Mouse (Mus musculus) embryonic facial prominence, embryonic 11.5 days (tissue): Measurements from ENCODE around the gene Znrd1. TPM values are rescaled to one million over a fixed set of nuclear protein-coding genes. Genes with fewer than 3 reads are reported as not detected.

Experiments used
- ATAC-seq: fragments of 200-750 bp; cut with Nextera tagmentation; replicated peaks from 2 replicates; pipeline ENCODE4 v1.8.0; 2017; ENCODE audit warnings: low read depth; ENCODE audit not compliant: insufficient number of reproducible peaks, low FRiP score, low TSS enrichment
- DNase-seq: peaks from one replicate; pipeline ENCODE4 v3.0.0-alpha.2; 2015; ENCODE audit warnings: low spot score
- H3K27ac ChIP-seq: fragments of 300-500 bp; sonication (generic); replicated peaks from 2 replicates; pipeline ENCODE4 v1.5.1; 2014; ENCODE audit warnings: mild to moderate bottlenecking, low read depth, low read length, control low read depth
- H3K27me3 ChIP-seq: fragments of 300-500 bp; sonication (generic); 2 replicates; pipeline ENCODE4 v1.6.1; 2014; ENCODE audit warnings: mild to moderate bottlenecking, low read length, moderate library complexity, mixed read lengths; ENCODE audit not compliant: control insufficient read depth, insufficient read depth
- H3K36me3 ChIP-seq: fragments of 300-500 bp; sonication (generic); replicated peaks from 2 replicates; pipeline ENCODE4 v1.6.1; 2014; ENCODE audit warnings: low read depth, mild to moderate bottlenecking, low read length, moderate library complexity, mixed read lengths; ENCODE audit not compliant: control insufficient read depth, insufficient read depth
- H3K4me1 ChIP-seq: fragments of 300-500 bp; sonication (generic); 2 replicates; pipeline ENCODE4 v1.6.1; 2014; ENCODE audit warnings: low read length, mixed read lengths; ENCODE audit not compliant: control insufficient read depth, insufficient read depth
- H3K4me2 ChIP-seq: fragments of 300-500 bp; sonication (generic); 2 replicates; pipeline ENCODE4 v1.6.1; 2014; ENCODE audit warnings: low read depth, mild to moderate bottlenecking, control low read depth, low read length, moderate library complexity
- H3K4me3 ChIP-seq: fragments of 300-500 bp; sonication (generic); 2 replicates; pipeline ENCODE4 v1.5.1; 2014; ENCODE audit warnings: low read depth, low read length, control low read depth
- H3K9ac ChIP-seq: fragments of 300-500 bp; sonication (generic); replicated peaks from 2 replicates; pipeline ENCODE4 v1.6.1; 2014; ENCODE audit warnings: mild to moderate bottlenecking, control low read depth, low read length
- H3K9me3 ChIP-seq: fragments of 300-500 bp; sonication (generic); replicated peaks from 2 replicates; pipeline ENCODE4 v1.6.1; 2016; ENCODE audit warnings: mild to moderate bottlenecking, low read length, inconsistent platforms, mixed read lengths; ENCODE audit not compliant: control insufficient read depth
- WGBS: fragments of 180-500 bp; shearing (Covaris S2); extraction: QIAGEN DNeasy Blood & Tissue Kit; methylation state at CpG from one replicate; pipeline ENCODE4 v1.1.7; 2014; 5-methylcytosine and 5-hydroxymethylcytosine counted together
- polyA plus RNA-seq: library from polyadenylated mRNA; unstranded; fragments of >200 nt; fragmentation: Nextera tagmentation; extraction: Ambion mirVana; gene quantifications from 2 replicates; pipeline ENCODE4 v1.2.1, GENCODE M21; 2014

Znrd1 gene
- polyA plus RNA-seq, 1 experiment from 2014 or later, result 96.7 TPM

GRCm38 (mm10) chr17:36944121-36944775 lies 14.1 kb downstream of the Znrd1 start:
- peaks cover 8% of the 10 kb centered on the region for H3K4me1 ChIP-seq
- H3K4me3 ChIP-seq, result no peak overlapping the region
- no peak overlapping the region for H3K27ac ChIP-seq
- peaks cover 41% of the 10 kb centered on the region for H3K27me3 ChIP-seq
- WGBS, result 21% methylated on average over 9 of the region's 9 CpGs
- H3K9me3 ChIP-seq, result no peaks in the 10 kb centered on the region
- H3K36me3 ChIP-seq, result no peaks in the 10 kb centered on the region
- DNase-seq (peak; percentile 26), ATAC-seq (no peak)
- H3K9ac ChIP-seq, result no peak overlapping the region
- no peak overlapping the region for H3K4me2 ChIP-seq

DNA sequence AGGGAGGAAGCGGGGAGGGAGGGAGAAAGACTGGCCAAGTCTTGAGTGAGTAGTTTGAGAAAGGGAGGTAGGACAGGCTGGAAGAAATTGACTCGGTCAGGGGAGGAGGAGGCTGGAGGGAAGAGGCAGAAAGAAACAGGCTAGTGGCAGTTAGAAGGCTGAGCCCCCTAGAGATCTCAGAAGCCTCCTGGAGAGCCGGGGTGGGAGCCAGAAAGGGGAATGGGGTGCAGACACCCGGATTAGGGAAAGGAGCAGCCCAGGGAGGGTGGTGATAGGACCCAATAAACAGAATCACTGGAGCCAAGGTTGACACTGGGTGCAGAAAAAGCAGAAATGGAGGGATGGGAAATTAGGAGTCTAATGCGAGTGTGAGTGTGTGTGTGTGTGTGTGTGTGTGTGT lies 14.7 kb downstream of the Znrd1 start:
- Histone ChIP-seq H3K27ac (no peak overlapping the region), H3K4me2 (no peak overlapping the region)
- ATAC-seq, result no peak

DNA sequence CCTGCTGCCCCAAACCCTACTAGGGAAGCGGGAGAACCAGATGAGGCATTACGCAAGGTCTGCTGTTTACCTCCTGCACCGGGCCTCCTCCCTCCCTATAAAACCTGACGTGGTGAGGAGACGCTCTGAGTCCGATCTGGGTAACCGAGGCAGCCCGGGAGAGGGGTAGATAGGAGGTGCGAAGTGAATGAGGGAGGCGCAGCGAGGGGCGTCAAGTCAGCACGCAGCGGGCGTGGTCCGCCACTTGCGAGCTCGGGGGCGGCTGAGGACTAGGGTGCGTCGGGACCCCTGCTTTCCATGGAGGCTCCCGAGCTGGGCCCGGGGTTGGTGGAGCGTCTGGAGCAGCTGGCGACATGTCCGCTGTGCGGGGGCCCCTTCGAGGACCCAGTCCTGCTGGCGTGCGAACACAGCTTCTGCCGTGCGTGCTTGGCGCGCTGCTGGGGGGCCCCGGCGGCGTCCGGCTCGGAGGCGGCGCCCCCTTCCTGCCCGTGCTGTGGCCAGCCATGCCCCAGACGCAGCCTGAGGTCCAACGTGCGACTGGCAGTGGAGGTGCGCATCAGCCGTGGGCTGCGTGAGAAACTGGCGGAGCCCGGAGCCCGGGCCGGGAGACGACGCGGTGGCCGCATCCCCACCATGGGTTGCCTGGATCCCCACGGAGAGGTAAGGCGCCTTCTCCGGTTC lies 15.4 kb downstream of the Znrd1 start, which contains the start of gene Rnf39:
Gene Rnf39, plus strand, starts transcription at position 128 of the 681 bp plus-strand sequence.
- Histone ChIP-seq H3K9ac (peak within 1 kb of the TSS; percentile 37), H3K9me3 (no peaks in the 10 kb centered on the region), H3K36me3 (no peaks in the 10 kb centered on the region), H3K27me3 (peaks cover 41% of the 10 kb centered on the region), H3K4me1 (peaks cover 8% of the 10 kb centered on the region), H3K4me3 (peak within 1 kb of the TSS; percentile 35), H3K4me2 (peak within 1 kb of the TSS; percentile 55), H3K27ac (no peak within 1 kb of the TSS)
- WGBS, result 3% methylated on average over 56 of the region's 59 CpGs
- ATAC-seq, result no peak
- DNase-seq, result peak; percentile 19

More for the DNA sequence above, 14.7 kb downstream of the Znrd1 start:
- H3K9me3 ChIP-seq, result no peaks in the 10 kb centered on the region
- H3K9ac ChIP-seq, result no peak overlapping the region
- H3K4me1 ChIP-seq, result peaks cover 8% of the 10 kb centered on the region
- H3K27me3 ChIP-seq, result peaks cover 41% of the 10 kb centered on the region
- no peak for DNase-seq
- H3K36me3 ChIP-seq, result no peaks in the 10 kb centered on the region
- H3K4me3 ChIP-seq, result no peak overlapping the region; the same call in 1 of the 2 replicates
- 24% methylated on average over 5 of the region's 5 CpGs for WGBS

GRCm38 (mm10) chr17:36942391-36942790 lies 16.0 kb downstream of the Znrd1 start:
- ATAC-seq, result no peak
- no peak overlapping the region for H3K4me3 ChIP-seq

GRCm38 (mm10) chr17:36938056-36938455 lies 20.3 kb downstream of the Znrd1 start:
- no peak overlapping the region for H3K4me2 ChIP-seq
- no peak overlapping the region for H3K9ac ChIP-seq
- H3K4me3 ChIP-seq, result no peak overlapping the region
- DNase-seq (no peak), ATAC-seq (no peak)
- no peaks in the 10 kb centered on the region for H3K36me3 ChIP-seq
- H3K4me1 ChIP-seq, result peaks cover 6% of the 10 kb centered on the region
- no peak overlapping the region for H3K27ac ChIP-seq
- H3K9me3 ChIP-seq, result no peaks in the 10 kb centered on the region
- H3K27me3 ChIP-seq, result peaks cover 13% of the 10 kb centered on the region
- 84% methylated on average over 2 of the region's 2 CpGs for WGBS

More at GRCm38 (mm10) chr17:36942391-36942790, 16.0 kb downstream of the Znrd1 start:
- WGBS, result 60% methylated on average over 10 of the region's 10 CpGs
- no peak overlapping the region; the same call in 1 of the 2 replicates for H3K4me2 ChIP-seq
- H3K4me1 ChIP-seq, result peaks cover 8% of the 10 kb centered on the region
- no peaks in the 10 kb centered on the region for H3K9me3 ChIP-seq
- DNase-seq, result no peak
- H3K9ac ChIP-seq, result no peak overlapping the region
- H3K27me3 ChIP-seq, result peaks cover 41% of the 10 kb centered on the region
- no peak overlapping the region for H3K27ac ChIP-seq
- H3K36me3 ChIP-seq, result no peaks in the 10 kb centered on the region

GRCm38 (mm10) chr17:36931806-36932205 lies 26.6 kb downstream of the Znrd1 start:
- H3K4me3 ChIP-seq, result no peak overlapping the region
- H3K4me2 ChIP-seq, result no peak overlapping the region
- no peak overlapping the region for H3K9ac ChIP-seq
- no peaks in the 10 kb centered on the region for H3K36me3 ChIP-seq
- no peaks in the 10 kb centered on the region for H3K4me1 ChIP-seq
- H3K27ac ChIP-seq, result no peak overlapping the region
- DNase-seq, result no peak
- 47% methylated on average over 2 of the region's 2 CpGs for WGBS
- no peaks in the 10 kb centered on the region for H3K9me3 ChIP-seq
- no peak for ATAC-seq
- no peaks in the 10 kb centered on the region for H3K27me3 ChIP-seq

GRCm38 (mm10) chr17:36931130-36931529 lies 27.2 kb downstream of the Znrd1 start:
- no peak overlapping the region for H3K9ac ChIP-seq
- 83% methylated on average over 4 of the region's 4 CpGs for WGBS
- ATAC-seq (no peak), DNase-seq (no peak)
- no peak overlapping the region for H3K27ac ChIP-seq
- H3K27me3 ChIP-seq, result no peaks in the 10 kb centered on the region
- no peak overlapping the region for H3K4me3 ChIP-seq
- H3K9me3 ChIP-seq, result no peaks in the 10 kb centered on the region
- H3K4me2 ChIP-seq, result no peak overlapping the region
- no peaks in the 10 kb centered on the region for H3K36me3 ChIP-seq
- no peaks in the 10 kb centered on the region for H3K4me1 ChIP-seq

DNA sequence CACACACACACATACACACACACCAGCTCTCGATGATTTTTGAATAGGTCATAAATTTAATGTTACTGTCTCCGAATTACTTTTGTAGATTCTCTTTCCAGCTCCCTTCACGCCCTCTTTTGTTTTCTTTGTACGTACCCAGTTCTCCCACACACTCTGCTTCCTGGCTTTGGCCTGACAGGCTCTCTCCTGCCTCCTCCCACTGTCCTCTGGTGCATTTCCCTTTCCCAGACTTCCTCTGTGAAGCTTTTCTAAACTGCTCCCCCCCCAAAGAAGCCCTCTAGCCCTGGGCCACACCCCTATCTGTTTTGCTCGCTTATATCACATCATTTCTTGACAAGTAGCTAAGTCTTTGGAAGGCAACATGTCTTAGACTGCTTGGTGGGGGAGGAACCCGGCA lies 28.1 kb downstream of the Znrd1 start:
- H3K4me1 ChIP-seq, result no peaks in the 10 kb centered on the region
- 86% methylated on average over 6 of the region's 6 CpGs for WGBS
- ATAC-seq (no peak), DNase-seq (no peak)
- H3K27me3 ChIP-seq, result no peaks in the 10 kb centered on the region
- H3K36me3 ChIP-seq, result no peaks in the 10 kb centered on the region
- H3K9me3 ChIP-seq, result no peaks in the 10 kb centered on the region
- H3K4me3 ChIP-seq, result no peak overlapping the region
- no peak overlapping the region for H3K4me2 ChIP-seq
- no peak overlapping the region for H3K27ac ChIP-seq
- no peak overlapping the region for H3K9ac ChIP-seq
